Mouse (Mus musculus) left cerebral cortex, postnatal 4 days (tissue): ENCODE data around the gene Apobr. TPM values are rescaled to one million over a fixed set of nuclear protein-coding genes. Genes with fewer than 3 reads are reported as not detected.

Source experiments
- DNase-seq: peaks from one replicate; pipeline ENCODE4 v3.0.0-alpha.2; 2022
- intact Hi-C: fragments of 180-260 bp; cut with DNase I; formaldehyde crosslinking; loops from one replicate; pipeline ENCODE4 v1.15.1; 2025
- total RNA-seq, 2 experiments: library from RNA; stranded (reverse); gene quantifications; 2 replicates each; pipeline ENCODE4 v1.2.3; 2021

Apobr gene
- total RNA-seq, 2 experiments from 2014 or later = 0.30 to 0.58 TPM

DNA sequence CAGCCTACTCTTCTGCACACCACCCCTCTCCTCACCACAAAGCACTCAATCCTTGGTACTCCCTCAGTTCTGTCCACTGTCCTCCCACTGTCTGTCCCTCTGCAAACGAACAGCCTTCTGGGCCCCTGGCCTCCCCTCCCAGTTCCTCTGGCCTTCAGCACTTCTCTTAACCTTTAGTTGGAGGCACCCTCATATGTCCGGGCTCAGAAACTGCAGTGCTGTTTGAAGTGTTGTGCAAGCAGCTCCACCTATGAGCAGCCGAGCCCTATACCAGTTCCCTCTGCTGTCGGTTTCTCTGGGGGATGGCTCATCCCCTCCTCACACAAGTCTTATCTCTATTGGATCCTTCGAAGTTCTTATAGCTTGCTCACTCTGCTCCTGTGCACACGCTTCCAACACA is 11.7 kb downstream of the Apobr start:
- intact Hi-C loops = no loop called here
- DNase-seq = no peak

DNA sequence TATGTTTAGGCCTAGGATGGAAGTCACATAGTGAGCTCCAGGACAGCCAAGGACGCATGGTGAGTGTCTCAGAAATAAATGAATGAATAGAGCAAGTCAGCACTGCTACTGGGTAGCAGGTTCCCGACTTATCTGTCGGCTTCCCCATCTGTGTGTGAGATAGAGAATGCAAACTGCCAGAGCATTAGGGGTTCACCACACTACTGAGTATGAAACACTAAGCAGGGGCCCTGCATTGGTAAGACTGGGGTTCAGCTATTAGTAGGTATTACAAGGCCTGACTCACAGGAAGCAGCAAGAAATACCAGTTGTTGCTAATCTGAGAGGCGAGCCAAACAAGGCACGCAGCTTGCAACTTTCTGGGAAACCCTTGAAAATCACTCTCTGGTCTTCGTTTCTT is 14.2 kb downstream of the Apobr start:
- intact Hi-C loops = no loop called here
- DNase-seq = no peak

GRCm38 (mm10) chr7:126601896-126602295 is 17.2 kb downstream of the Apobr start:
- intact Hi-C loops = no loop called here
- no peak for DNase-seq

DNA sequence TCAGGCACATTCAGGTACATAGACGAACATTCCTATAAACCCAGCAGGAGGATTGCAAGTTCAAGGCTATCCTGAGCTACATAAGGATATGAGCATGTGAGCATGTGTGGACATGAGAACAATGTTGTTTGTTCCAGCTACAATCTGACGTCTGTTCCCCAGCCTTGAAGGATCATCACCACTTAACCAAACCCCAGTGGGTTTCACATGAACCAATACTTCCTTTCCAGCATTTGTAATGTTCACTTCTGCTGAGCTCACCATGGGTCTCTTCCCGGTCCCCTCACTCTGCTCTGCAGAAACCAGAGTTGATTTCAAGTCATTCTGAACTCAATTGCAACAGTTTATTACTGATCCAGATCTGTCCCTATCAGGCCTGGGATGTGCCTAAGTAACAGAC is 17.9 kb downstream of the Apobr start:
- intact Hi-C loops = no loop called here
- no peak for DNase-seq

GRCm38 (mm10) chr7:126606611-126607010 is 21.9 kb downstream of the Apobr start:
- intact Hi-C loops = no loop called here
- DNase-seq = no peak

- no peak for DNase-seq
- intact Hi-C loops = no loop called here
These were observed 22.3 kb downstream of the Apobr start for GRCm38 (mm10) chr7:126607064-126607463.

GRCm38 (mm10) chr7:126607796-126608195 is 23.1 kb downstream of the Apobr start:
- intact Hi-C loops = no loop called here

GRCm38 (mm10) chr7:126612736-126613135 is 28.0 kb downstream of the Apobr start:
- no peak for DNase-seq
- intact Hi-C loops = no loop called here

More at GRCm38 (mm10) chr7:126607796-126608195, 23.1 kb downstream of the Apobr start:
- no peak for DNase-seq

DNA sequence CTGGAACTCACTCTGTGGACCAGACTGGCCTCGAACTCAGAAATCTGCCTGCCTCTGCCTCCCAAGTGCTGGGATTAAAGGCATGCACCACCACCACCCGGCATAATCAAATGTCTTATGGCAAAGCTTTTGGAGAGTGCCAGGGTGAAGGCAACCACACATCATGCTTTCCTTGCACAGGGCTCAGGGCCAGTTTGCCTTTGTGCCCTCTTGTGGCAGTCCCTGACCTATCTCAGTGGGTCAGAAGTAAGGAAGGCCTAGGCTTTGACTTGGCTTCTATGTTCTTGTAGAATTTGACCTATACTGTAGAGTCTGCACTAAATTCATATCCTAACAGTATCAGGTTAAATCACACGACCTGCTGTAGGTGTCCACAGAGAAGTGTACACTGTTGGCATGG is 32.0 kb downstream of the Apobr start:
- DNase-seq = no peak
- intact Hi-C loops = no loop called here

DNA sequence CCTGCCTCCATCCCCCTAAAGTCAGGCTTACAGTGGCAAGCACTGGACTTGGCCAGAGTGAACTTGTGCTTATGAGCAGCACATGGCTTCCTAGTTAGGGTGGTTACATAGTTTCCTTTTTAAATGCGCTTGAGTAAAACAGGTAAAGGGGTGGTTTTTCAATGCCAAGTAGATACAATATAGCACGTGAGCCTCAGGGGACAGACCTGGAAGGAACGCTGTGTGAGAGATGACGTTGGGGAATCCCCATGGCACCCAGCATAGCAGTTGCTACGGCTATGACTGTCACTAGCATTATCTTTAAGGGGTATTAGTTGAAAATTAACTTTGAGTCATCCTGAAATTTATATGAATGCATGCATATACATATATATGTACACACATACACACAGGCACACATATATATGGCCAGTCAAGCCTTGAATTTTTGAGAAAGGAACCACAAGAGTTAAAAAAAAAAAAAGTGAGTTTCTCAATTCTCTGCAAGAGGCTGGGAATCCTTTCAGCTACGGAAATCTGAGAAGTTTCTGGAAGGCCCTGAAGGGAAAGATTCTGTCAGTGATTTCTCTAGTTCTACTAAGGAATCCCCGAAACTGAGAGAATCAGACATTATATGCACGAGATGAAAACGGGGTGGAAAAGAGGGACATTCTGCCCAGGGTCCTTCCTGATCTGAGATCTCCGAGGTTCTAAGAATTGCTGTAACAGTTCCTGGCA is 35.0 kb downstream of the Apobr start:
- DNase-seq = no peak
- intact Hi-C loops = no loop called here

GRCm38 (mm10) chr7:126621452-126622359 is 37.0 kb downstream of the Apobr start:
- DNase-seq = no peak
- intact Hi-C loops = no loop called here

DNA sequence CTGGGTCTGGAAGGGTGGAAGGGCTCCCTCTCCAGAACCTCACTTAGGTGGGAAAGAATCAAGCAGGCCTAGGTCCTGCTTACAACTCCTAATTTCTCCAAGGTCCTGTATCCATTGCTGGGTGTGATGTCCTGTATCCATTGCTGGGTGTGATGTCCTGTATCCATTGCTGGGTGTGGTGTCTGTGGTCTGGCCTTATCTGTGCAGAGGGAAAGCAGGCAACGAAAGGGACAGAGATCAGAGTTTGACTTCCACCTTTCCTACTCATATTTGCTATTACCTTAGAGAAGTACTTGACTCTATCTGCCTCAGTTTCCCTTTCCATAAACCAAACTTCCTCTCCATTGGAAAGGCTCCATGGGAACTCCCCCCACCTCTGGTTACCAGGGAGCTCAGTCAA is 38.6 kb downstream of the Apobr start:
- intact Hi-C loops = no loop called here
- DNase-seq = no peak

DNA sequence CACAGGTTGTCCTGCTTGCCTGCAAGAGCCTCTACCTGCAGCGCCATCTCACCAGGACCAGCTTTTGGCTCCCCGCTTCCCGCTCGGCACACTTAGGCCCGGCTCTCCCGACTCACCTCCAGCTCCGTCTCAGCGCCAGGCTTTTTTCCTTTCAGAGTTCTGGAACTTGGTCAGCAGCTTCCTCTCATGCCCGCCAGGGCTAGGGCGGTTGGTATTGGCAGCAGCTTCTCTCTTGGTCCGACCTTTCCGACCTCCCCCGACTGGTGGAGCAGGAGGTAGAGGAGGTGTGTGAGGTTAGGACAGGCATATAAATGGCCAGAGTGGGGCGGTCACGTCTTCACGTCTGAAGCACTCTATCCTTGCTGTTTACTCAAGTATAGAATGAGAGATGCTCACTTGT is 40.0 kb downstream of the Apobr start:
- intact Hi-C loops = no loop called here
- no peak for DNase-seq

DNA sequence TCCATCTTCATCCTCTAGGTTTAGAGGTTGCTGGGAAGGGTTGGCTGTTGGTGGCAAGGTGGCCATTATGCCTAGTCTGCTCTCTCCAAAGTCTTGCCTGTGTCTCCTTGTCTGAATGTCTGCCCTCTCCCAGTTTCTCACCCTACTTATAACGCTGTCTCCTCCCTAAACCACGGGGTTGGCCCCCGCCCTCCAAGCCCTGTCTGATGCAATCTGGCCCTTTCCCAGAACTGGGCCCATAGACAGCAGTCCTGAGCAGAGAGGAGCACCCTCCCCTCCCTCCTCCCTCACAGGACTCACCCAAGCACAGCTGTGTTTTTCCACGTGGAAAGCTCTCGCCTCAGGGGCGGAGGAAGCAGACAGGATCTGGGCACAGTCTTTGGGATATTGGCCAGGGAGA is 40.6 kb downstream of the Apobr start:
- DNase-seq = peak; percentile 45
- intact Hi-C loops = no loop called here

- intact Hi-C loops = no loop called here
- DNase-seq = no peak
These were observed 41.3 kb downstream of the Apobr start for GRCm38 (mm10) chr7:126625807-126626600.

- intact Hi-C loops = no loop called here
These were observed 43.4 kb downstream of the Apobr start for GRCm38 (mm10) chr7:126628111-126628510.

DNA sequence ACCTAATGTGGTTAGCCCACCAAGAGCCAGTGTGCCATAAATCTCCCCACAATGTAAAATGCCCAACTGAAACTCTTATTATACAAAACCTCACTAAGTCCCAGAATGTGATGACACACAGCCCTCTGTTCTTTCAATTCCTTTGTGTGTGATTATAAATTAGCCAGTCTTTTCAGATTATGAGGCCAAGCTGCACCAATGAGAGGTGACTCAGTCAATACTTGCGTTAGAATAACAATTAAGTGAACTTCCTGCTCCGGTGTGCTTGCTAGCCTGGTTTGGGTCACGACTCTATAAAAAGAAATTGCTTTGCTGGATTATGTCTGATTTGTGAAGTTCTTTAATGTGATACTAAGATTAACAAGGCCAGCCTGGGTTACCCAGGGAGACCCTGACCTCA is 45.2 kb downstream of the Apobr start:
- intact Hi-C loops = no loop called here
- no peak for DNase-seq

More at GRCm38 (mm10) chr7:126628111-126628510, 43.4 kb downstream of the Apobr start:
- no peak for DNase-seq

- intact Hi-C loops = no loop called here
- no peak for DNase-seq
These were observed 46.2 kb downstream of the Apobr start, which contains the start of gene Nupr1 for GRCm38 (mm10) chr7:126630824-126631518. Gene Nupr1, minus strand, starts transcription at chr7:126630861.

DNA sequence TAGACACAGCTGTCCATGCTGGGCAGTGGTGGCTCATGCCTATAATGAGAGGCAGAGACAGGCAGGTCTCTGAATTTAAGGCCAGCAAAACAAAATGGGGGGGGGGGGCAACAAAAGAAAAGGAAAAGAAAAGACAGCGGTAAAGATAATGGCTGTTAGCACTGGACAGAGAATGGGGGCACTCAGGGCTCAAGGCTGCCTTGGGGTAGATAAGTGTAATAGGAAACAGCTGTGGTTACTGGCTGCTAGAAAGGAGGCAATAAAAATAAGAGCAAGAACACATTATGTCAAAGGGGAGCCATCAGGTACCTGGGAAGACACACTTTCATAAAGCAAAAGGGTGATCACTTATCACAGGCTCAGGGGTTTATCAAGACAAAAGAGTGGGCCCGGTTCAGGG is 47.7 kb downstream of the Apobr start:
- intact Hi-C loops = no loop called here

GRCm38 (mm10) chr7:126635375-126635774 is 50.6 kb downstream of the Apobr start:
- no peak for DNase-seq
- intact Hi-C loops = loop anchor here (5.0 kb wide), 1 partner anchor 43 kb away; the partner anchor contains the start of gene Il27

More for the DNA sequence above, 47.7 kb downstream of the Apobr start:
- DNase-seq = no peak
